Mouse (Mus musculus) right cerebral cortex, postnatal 36 days (tissue): Measurements from ENCODE around the gene Tmem63b.
"Not testable (repeated sequence)": the region's sequence is repeated elsewhere in the genome, so short reads cannot be mapped to it uniquely, and the experiment has no call there.

Experiments
- DNase-seq, 2 experiments: peaks; one replicate each; pipeline ENCODE4 v3.0.0; 2022; ENCODE audit warnings: low spot score in 2 of 2, mixed read lengths in 1 of 2

Tmem63b gene

GRCm38 (mm10) chr17:45623425-45623824, 63.3 kb downstream of the Tmem63b start:
- DNase-seq = not testable (repeated sequence)

GRCm38 (mm10) chr17:45619386-45620256, 67.1 kb downstream of the Tmem63b start:
- DNase-seq = no peak

GRCm38 (mm10) chr17:45618941-45619385, 67.7 kb downstream of the Tmem63b start:
- DNase-seq = no peak

- DNase-seq = no peak
These were observed 69.0 kb downstream of the Tmem63b start for GRCm38 (mm10) chr17:45617655-45618054.

GRCm38 (mm10) chr17:45616679-45617078, 70.0 kb downstream of the Tmem63b start:
- DNase-seq = no peak

GRCm38 (mm10) chr17:45616046-45616650, 70.6 kb downstream of the Tmem63b start:
- DNase-seq = no peak

- no peak for DNase-seq
These were observed 73.8 kb downstream of the Tmem63b start for GRCm38 (mm10) chr17:45612921-45613320.

- no peak for DNase-seq
These were observed 74.7 kb downstream of the Tmem63b start for GRCm38 (mm10) chr17:45612008-45612407.
